Mouse (Mus musculus): Measurements from ENCODE around the gene Tmx1. TPM values are rescaled to one million over a fixed set of nuclear protein-coding genes. Genes with fewer than 3 reads are reported as not detected.

Tmx1 gene
- total RNA-seq (2014; rRNA removed): 57.5 and 61.6 TPM in 2 replicates
- polyA plus RNA-seq (2015; fragmentation: Nextera tagmentation; extraction: Ambion mirVana): 132 and 134 TPM in 2 replicates

- Histone ChIP-seq H3K4me3 (ENCODE audit: low read length) (peak within 1 kb of the TSS; percentile 89), H3K4me2 (ENCODE audit: low read depth, low read length) (peak within 1 kb of the TSS; percentile 69), H3K9ac (replicated peaks; ENCODE audit: low read length) (peak within 1 kb of the TSS; percentile 86), H3K27me3 (ENCODE audit: insufficient read depth, low read length) (no peaks in the 10 kb centered on the region), H3K4me1 (ENCODE audit: insufficient read depth, low read length) (peaks cover 13% of the 10 kb centered on the region), H3K36me3 (ENCODE audit: insufficient read depth, low read length) (0 out of 2 replicates have a peak, but pooled peaks cover 2% of the 10 kb centered on the region), H3K9me3 (ENCODE audit: low read length) (no peaks in the 10 kb centered on the region), H3K27ac (peak within 1 kb of the TSS; percentile 87)
- DNase-seq (ENCODE audit: low spot score) (peak; percentile 97), ATAC-seq (peak; percentile 99)
- under 1% methylated on average over 57 of the region's 58 CpGs for WGBS
- TF ChIP-seq CTCF (IDR thresholded peaks at IDR 0.05; ENCODE audit: low read depth): no peak
Measured at GRCm38 (mm10) chr12:70452726-70453645, at the start of gene Tmx1. Gene Tmx1 (plus strand): TSS chr12:70453095.

- DNase-seq (ENCODE audit: low spot score) (no peak), ATAC-seq (no peak)
- 67% methylated on average over 6 of the region's 6 CpGs for WGBS
- Histone ChIP-seq H3K27me3 (ENCODE audit: insufficient read depth, low read length) (no peaks in the 10 kb centered on the region), H3K27ac (no peak overlapping the region), H3K4me2 (ENCODE audit: low read depth, low read length) (no peak overlapping the region), H3K4me1 (ENCODE audit: insufficient read depth, low read length) (no peaks in the 10 kb centered on the region), H3K9ac (replicated peaks; ENCODE audit: low read length) (no peak overlapping the region), H3K4me3 (ENCODE audit: low read length) (no peak overlapping the region), H3K36me3 (ENCODE audit: insufficient read depth, low read length) (no peaks in the 10 kb centered on the region), H3K9me3 (ENCODE audit: low read length) (no peaks in the 10 kb centered on the region)
- no peak for TF ChIP-seq CTCF (IDR thresholded peaks at IDR 0.05; ENCODE audit: low read depth)
Measured at GRCm38 (mm10) chr12:70404327-70404726, 48.6 kb upstream of the Tmx1 start.

GRCm38 (mm10) chr12:70408396-70408795 lies 44.5 kb upstream of the Tmx1 start:
- no peaks in the 10 kb centered on the region for H3K36me3 ChIP-seq (ENCODE audit: insufficient read depth, low read length)
- no peaks in the 10 kb centered on the region for H3K4me1 ChIP-seq (ENCODE audit: insufficient read depth, low read length)
- 88% methylated on average over 1 of the region's 1 CpGs for WGBS
- DNase-seq (ENCODE audit: low spot score) (no peak), ATAC-seq (no peak)
- H3K4me3 ChIP-seq (ENCODE audit: low read length): no peak overlapping the region
- H3K27me3 ChIP-seq (ENCODE audit: insufficient read depth, low read length): no peaks in the 10 kb centered on the region
- no peak for TF ChIP-seq CTCF (IDR thresholded peaks at IDR 0.05; ENCODE audit: low read depth)
- no peak overlapping the region for H3K4me2 ChIP-seq (ENCODE audit: low read depth, low read length)
- H3K9ac ChIP-seq (replicated peaks; ENCODE audit: low read length): no peak overlapping the region
- no peak overlapping the region for H3K27ac ChIP-seq
- H3K9me3 ChIP-seq (ENCODE audit: low read length): no peaks in the 10 kb centered on the region

GRCm38 (mm10) chr12:70409600-70409999 lies 43.3 kb upstream of the Tmx1 start:
- Histone ChIP-seq H3K4me2 (ENCODE audit: low read depth, low read length) (no peak overlapping the region), H3K9ac (replicated peaks; ENCODE audit: low read length) (no peak overlapping the region), H3K27ac (no peak overlapping the region), H3K4me3 (ENCODE audit: low read length) (no peak overlapping the region), H3K27me3 (ENCODE audit: insufficient read depth, low read length) (no peaks in the 10 kb centered on the region), H3K36me3 (ENCODE audit: insufficient read depth, low read length) (no peaks in the 10 kb centered on the region), H3K9me3 (ENCODE audit: low read length) (no peaks in the 10 kb centered on the region), H3K4me1 (ENCODE audit: insufficient read depth, low read length) (no peaks in the 10 kb centered on the region)
- no peak for DNase-seq (ENCODE audit: low spot score)
- 92% methylated on average over 2 of the region's 2 CpGs for WGBS
- ATAC-seq: no peak
- no peak for TF ChIP-seq CTCF (IDR thresholded peaks at IDR 0.05; ENCODE audit: low read depth)

- Histone ChIP-seq H3K4me2 (ENCODE audit: low read depth, low read length) (no peak overlapping the region), H3K4me3 (ENCODE audit: low read length) (no peak overlapping the region), H3K27ac (no peak overlapping the region), H3K9me3 (ENCODE audit: low read length) (no peaks in the 10 kb centered on the region), H3K27me3 (ENCODE audit: insufficient read depth, low read length) (no peaks in the 10 kb centered on the region), H3K9ac (replicated peaks; ENCODE audit: low read length) (no peak overlapping the region), H3K36me3 (ENCODE audit: insufficient read depth, low read length) (no peaks in the 10 kb centered on the region), H3K4me1 (ENCODE audit: insufficient read depth, low read length) (no peaks in the 10 kb centered on the region)
- ATAC-seq: no peak
- DNase-seq (ENCODE audit: low spot score): no peak
- no peak for TF ChIP-seq CTCF (IDR thresholded peaks at IDR 0.05; ENCODE audit: low read depth)
- whole genome bisulfite sequencing: 88% methylated on average over 1 of the region's 1 CpGs
Measured at GRCm38 (mm10) chr12:70420216-70420615, 32.7 kb upstream of the Tmx1 start.

- WGBS: 93% methylated on average over 3 of the region's 3 CpGs
- no peak overlapping the region for H3K4me3 ChIP-seq (ENCODE audit: low read length)
- no peaks in the 10 kb centered on the region for H3K36me3 ChIP-seq (ENCODE audit: insufficient read depth, low read length)
- H3K27me3 ChIP-seq (ENCODE audit: insufficient read depth, low read length): no peaks in the 10 kb centered on the region
- no peak overlapping the region for H3K4me2 ChIP-seq (ENCODE audit: low read depth, low read length)
- DNase-seq (ENCODE audit: low spot score) (no peak), ATAC-seq (no peak)
- no peak overlapping the region for H3K9ac ChIP-seq (replicated peaks; ENCODE audit: low read length)
- no peaks in the 10 kb centered on the region for H3K9me3 ChIP-seq (ENCODE audit: low read length)
- H3K4me1 ChIP-seq (ENCODE audit: insufficient read depth, low read length): no peaks in the 10 kb centered on the region
- no peak for TF ChIP-seq CTCF (IDR thresholded peaks at IDR 0.05; ENCODE audit: low read depth)
- H3K27ac ChIP-seq: no peak overlapping the region
Measured at GRCm38 (mm10) chr12:70421028-70421427, 31.9 kb upstream of the Tmx1 start.
